In genomic region chr7:141467230-141468030, GRCm38 (mm10) we compare ENCODE assay signal across 8 mouse cellular contexts. TPM values are rescaled to one million over a fixed set of nuclear protein-coding genes. Genes with fewer than 3 reads are reported as not detected.
DNase-seq lines count a peak whose midpoint lies in the region; ATAC-seq and TF ChIP-seq lines count a peak whose summit lies in the region.

Cd151 (plus strand) TSS chr7:141467392.

- H3K4me3 ChIP-seq in forebrain, postnatal 0 days (ENCODE audit: low read depth, low read length), result peak within 1 kb of the TSS; percentile 62
- peak within 1 kb of the TSS; percentile 51 for H3K4me3 ChIP-seq in hindbrain, embryonic 11.5 days (ENCODE audit: low read depth, low read length)

- ATAC-seq in forebrain, postnatal 0 days, result peak; percentile 60
- peak; percentile 70 for ATAC-seq in hindbrain, embryonic 11.5 days (ENCODE audit: low FRiP score)

- peaks cover 19% of the 10 kb centered on the region; the same call in 1 of the 2 replicates for H3K4me1 ChIP-seq in forebrain, postnatal 0 days (ENCODE audit: insufficient read depth)
- peaks cover 9% of the 10 kb centered on the region for H3K4me1 ChIP-seq in hindbrain, embryonic 11.5 days (replicated peaks; ENCODE audit: control insufficient read depth, insufficient read depth, low read length)

- peaks cover 29% of the 10 kb centered on the region for H3K27me3 ChIP-seq in forebrain, postnatal 0 days (ENCODE audit: insufficient read depth, low read length)
- H3K27me3 ChIP-seq in hindbrain, embryonic 11.5 days (ENCODE audit: control insufficient read depth, insufficient read depth, low read length), result peaks cover 44% of the 10 kb centered on the region

- peaks cover 23% of the 10 kb centered on the region for H3K36me3 ChIP-seq in forebrain, postnatal 0 days (ENCODE audit: insufficient read depth)
- peaks cover 7% of the 10 kb centered on the region; the same call in 1 of the 2 replicates for H3K36me3 ChIP-seq in hindbrain, embryonic 11.5 days (ENCODE audit: control insufficient read depth, insufficient read depth, low read length)

- TF ChIP-seq CTCF in forebrain, postnatal 0 days (IDR thresholded peaks at IDR 0.05; ENCODE audit: low read depth), result no peak

- H3K4me2 ChIP-seq in forebrain, postnatal 0 days (ENCODE audit: low read depth), result peak within 1 kb of the TSS; percentile 72
- peak within 1 kb of the TSS; percentile 66 for H3K4me2 ChIP-seq in hindbrain, embryonic 11.5 days (replicated peaks; ENCODE audit: low read depth, low read length)

- 6% methylated on average over 51 of the region's 52 CpGs for WGBS in forebrain, postnatal 0 days
- WGBS in hindbrain, embryonic 11.5 days, result 1% methylated on average over 48 of the region's 52 CpGs

- peak within 1 kb of the TSS; percentile 84 for H3K27ac ChIP-seq in forebrain, postnatal 0 days (ENCODE audit: low read depth, low read length)
- peak within 1 kb of the TSS; percentile 89 for H3K27ac ChIP-seq in hindbrain, embryonic 11.5 days (ENCODE audit: low read depth, low read length)

- H3K9me3 ChIP-seq in forebrain, postnatal 0 days (ENCODE audit: low read length), result no peaks in the 10 kb centered on the region
- H3K9me3 ChIP-seq in hindbrain, embryonic 11.5 days (ENCODE audit: control insufficient read depth, low read length), result no peaks in the 10 kb centered on the region

- peak within 1 kb of the TSS; percentile 69 for H3K9ac ChIP-seq in forebrain, postnatal 0 days
- peak within 1 kb of the TSS; percentile 59 for H3K9ac ChIP-seq in hindbrain, embryonic 11.5 days (ENCODE audit: low read depth, low read length)

- peak; percentile 88 for DNase-seq in MN1 (ENCODE audit: low spot score)
- peak; percentile 80 for DNase-seq in cerebellum, adult 11-12 months
- peak; percentile 77 for DNase-seq in forebrain, postnatal 0 days
- DNase-seq in hindbrain, embryonic 11.5 days (ENCODE audit: low spot score), result peak; percentile 88
- DNase-seq in layer of hippocampus, postnatal 14 days (ENCODE audit: low spot score in 2 of 2), result peak in 1 of 2 experiments; percentile 54
- DNase-seq in lung, postnatal 25 days (ENCODE audit: low spot score), result peak; percentile 91
- DNase-seq in right cerebral cortex, adult 2 months (ENCODE audit: low spot score in 2 of 2), result peak; percentile 67 to 69
- peak; percentile 90 for DNase-seq in urinary bladder, postnatal 25 days (ENCODE audit: low spot score)

RNA-seq across cellular contexts. Expression of gene Cd151, which starts in this region (rescaled TPM):
- total RNA-seq in forebrain, postnatal 0 days (2014; rRNA removed), result 55.8 and 62.4 TPM in 2 replicates
- 12.4 and 18.7 TPM in 2 replicates for polyA plus RNA-seq in forebrain, postnatal 0 days (2015; fragmentation: Nextera tagmentation; extraction: Ambion mirVana)
- 40.1 and 57.9 TPM in 2 replicates for polyA plus RNA-seq in hindbrain, embryonic 11.5 days (2014; fragmentation: Nextera tagmentation; extraction: Ambion mirVana)
- total RNA-seq in layer of hippocampus, postnatal 14 days (2021), result 10 to 100 TPM; 29.5 to 33.8 TPM
